Mouse (Mus musculus): Measurements from ENCODE around the gene Gm8122.
"Not testable (repeated sequence)": the region's sequence is repeated elsewhere in the genome, so short reads cannot be mapped to it uniquely, and the experiment has no call there.

Gm8122 gene

DNA sequence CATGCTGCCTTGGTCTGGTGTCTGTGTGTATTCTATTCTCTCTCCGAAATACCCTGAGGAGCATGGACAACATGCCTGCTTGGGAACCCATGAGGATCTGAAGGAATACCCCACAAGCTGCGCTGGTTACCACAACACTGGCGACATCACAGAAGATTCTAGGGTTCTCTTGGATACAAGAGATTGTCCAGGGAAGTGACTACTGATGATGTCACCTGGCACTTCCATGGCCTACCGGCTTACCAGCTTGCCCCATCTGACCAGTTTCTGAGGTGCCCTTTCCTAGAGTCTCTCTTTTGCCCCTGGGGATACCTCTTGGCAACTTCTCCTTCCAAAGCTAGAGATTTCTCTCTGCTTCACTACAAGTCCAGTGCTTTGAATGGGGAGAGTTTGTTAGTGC lies at the start of gene Gm8122:
Gene Gm8122, minus strand, starts transcription at position 101 of the 400 bp plus-strand sequence.
- not testable (repeated sequence) for DNase-seq

- not testable (repeated sequence) for DNase-seq
Observed at GRCm38 (mm10) chr14:43278681-43279080, 43.6 kb upstream of the Gm8122 start.

- DNase-seq: not testable (repeated sequence)
Observed at GRCm38 (mm10) chr14:43278146-43278545, 43.0 kb upstream of the Gm8122 start.

- DNase-seq: not testable (repeated sequence)
Observed at GRCm38 (mm10) chr14:43277468-43277867, 42.4 kb upstream of the Gm8122 start.

GRCm38 (mm10) chr14:43275752-43276151 lies 40.6 kb upstream of the Gm8122 start:
- DNase-seq: not testable (repeated sequence)

DNA sequence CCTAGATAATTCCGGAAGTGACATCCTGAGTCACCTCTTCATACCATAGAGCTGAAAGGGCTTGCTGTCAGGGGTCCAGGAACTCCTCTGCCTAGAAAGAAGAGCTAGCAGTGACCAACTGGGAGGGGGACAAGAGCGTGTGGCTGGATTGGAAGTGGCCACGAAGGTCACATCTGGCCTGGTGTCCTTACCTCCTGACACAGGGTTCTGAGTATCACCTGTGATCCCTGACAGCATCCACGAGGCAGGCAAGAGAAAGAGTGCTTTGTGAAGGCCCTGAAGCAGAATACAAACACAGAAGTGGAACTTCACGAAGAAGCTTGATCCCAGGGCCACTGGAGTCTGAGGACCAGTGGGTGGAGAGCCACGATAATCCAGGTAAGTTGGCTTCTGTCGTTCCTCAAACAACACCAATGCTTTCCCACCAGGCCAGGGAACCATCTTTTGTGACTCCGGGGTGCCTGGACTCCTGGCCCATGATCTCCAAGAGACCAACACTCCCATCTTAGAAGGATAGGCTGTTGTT lies 39.9 kb upstream of the Gm8122 start, which contains the start of gene Gm9732:
Gene Gm9732, plus strand, starts transcription at position 51 of the 526 bp plus-strand sequence.
- not testable (repeated sequence) for DNase-seq

DNA sequence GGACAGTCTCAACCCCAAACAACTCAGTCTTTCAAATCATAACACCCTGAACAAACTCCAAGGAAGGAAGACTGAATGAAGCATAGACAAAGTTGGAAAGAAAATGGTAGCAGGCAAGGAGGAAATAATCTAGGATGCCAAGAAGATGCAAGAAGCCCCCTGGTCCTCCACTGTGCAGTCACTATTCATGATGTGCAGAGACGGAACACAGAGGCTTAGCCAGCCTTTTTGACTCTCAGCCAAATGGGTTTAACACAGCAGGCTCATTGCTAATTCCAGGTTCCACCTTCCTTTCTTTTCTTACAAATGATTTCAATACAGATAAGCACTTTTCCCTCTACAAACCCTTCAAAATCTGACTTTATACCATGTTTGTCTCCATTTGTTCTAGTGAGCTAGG lies 38.1 kb upstream of the Gm8122 start:
- not testable (repeated sequence) for DNase-seq

GRCm38 (mm10) chr14:43269211-43269610 lies 34.1 kb upstream of the Gm8122 start:
- not testable (repeated sequence) for DNase-seq

DNA sequence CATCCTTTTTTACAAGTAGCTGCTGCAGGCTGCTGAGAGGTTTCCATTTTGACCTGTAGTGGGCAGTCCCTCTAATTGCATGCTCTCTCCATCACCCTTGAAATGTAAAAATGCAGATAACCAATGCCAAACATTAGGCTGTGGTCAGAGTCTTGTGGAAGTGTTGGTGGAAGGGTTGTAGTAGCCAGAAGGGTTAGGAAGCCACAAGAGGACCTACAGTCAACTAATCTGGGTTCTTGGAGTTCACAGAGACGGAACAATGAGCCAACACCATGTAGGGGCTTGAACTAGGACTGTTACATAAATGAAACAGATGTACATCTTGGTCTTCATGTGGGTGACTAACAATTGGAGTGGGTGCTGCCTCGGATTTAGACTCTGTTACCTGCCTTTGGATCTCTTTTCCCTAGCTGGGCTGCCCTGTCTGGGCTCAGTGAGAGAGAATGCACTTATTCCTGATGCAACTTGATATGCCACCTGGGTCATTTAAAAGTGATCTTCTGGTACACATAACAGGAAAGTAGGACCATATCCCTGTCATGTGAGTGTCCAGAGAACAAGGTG lies 33.5 kb upstream of the Gm8122 start:
- not testable (repeated sequence) for DNase-seq

DNA sequence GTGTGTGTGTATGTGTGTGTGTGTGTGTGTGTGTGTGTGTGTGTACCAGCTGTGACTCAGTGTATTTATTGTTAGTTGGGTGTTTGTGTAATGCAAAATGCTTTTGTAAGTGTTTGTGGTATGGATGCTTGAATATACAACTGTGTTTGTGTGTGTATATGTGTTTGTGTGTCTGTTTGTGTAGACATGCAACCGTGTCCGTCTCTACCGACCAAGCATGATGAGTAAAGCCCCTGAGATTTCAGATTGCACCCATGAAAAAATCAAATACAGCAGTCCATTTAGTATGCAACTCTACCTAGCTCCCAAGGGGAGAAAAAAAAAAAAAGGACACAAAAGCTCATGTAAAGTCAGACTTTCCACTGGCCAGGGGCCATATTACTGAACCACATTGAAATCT lies 28.3 kb upstream of the Gm8122 start:
- not testable (repeated sequence) for DNase-seq

- not testable (repeated sequence) for DNase-seq
Observed at GRCm38 (mm10) chr14:43258349-43258748, 23.2 kb upstream of the Gm8122 start, which contains the start of gene Gm8126. Gene Gm8126 (plus strand): TSS chr14:43258649.

- DNase-seq: not testable (repeated sequence)
Observed at GRCm38 (mm10) chr14:43256511-43256910, 21.4 kb upstream of the Gm8122 start.

GRCm38 (mm10) chr14:43250549-43251253 lies 15.6 kb upstream of the Gm8122 start:
- not testable (repeated sequence) for DNase-seq

DNA sequence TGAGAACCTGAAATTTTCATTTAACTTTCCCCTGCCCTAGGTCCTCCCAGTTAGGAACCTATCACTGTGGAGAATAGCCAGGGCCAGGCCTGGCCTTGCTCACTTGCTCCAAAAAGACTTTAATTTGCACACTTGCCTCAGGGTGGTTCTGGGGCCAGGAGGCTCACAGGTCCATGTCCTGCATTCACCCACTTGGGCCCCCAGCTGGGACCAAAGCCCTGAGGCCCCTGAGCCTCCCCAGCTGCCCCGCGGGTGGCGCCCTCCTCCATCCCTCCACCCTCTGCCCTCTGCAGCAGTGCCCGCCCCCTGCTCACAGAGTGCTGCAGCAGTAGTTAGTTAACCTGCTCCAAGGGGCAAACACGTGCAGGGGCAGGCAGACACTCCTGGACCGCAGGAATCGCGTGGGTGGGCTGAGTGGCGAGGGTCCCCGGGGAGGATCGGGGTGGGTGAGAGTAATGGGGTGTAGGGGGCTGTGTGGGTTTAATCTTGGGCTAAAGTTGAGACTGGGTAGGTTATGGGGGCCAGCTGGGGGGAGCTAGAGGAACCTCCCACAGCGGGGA lies 14.6 kb upstream of the Gm8122 start:
- peak in 1 of 2 experiments; percentile 15 for DNase-seq

DNA sequence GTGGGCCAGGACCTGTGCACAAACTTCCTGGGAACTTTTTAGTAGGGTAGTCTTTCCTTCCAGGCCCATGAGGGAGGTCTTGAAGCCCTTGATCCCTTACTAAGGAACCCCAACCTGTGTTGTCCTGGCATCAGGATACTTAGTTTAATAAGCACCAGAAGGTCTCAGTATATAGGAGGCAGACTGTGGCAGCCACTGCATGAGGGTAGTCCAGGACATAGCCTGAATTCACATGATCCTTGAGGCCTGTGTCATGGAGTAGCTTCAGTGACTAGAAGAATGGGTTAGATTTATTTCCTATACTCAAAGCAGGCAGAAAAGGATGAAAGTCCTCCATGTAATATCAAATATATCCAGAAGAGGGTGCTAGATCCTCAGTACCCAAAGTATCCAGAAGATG lies 2.7 kb upstream of the Gm8122 start:
- DNase-seq: not testable (repeated sequence)

Measured in cerebellum, postnatal 36 days (tissue).